Mouse (Mus musculus): ENCODE results near the gene Isl2.

GRCm38 (mm10) chr9:55541681-55542365 is 3.4 kb downstream of the Isl2 start:
- no peak for TF ChIP-seq SIN3A (IDR thresholded peaks at IDR 0.05; ENCODE audit: low read length)
- TF ChIP-seq CTCF (conservative IDR thresholded peaks at IDR 0.05 in 1 of 2, IDR thresholded peaks at IDR 0.05 in 1 of 2; ENCODE audit: low read depth in 2 of 2, low read length in 2 of 2), result no peak
- no peak for TF ChIP-seq POLR2A (IDR thresholded peaks at IDR 0.05; ENCODE audit: low read depth, low read length)
- no peak for TF ChIP-seq EP300 (IDR thresholded peaks at IDR 0.05; ENCODE audit: low read length)
- TF ChIP-seq NELFE (IDR thresholded peaks at IDR 0.05; ENCODE audit: low read depth, low read length), result no peak
- no peak for TF ChIP-seq E2F4 (IDR thresholded peaks at IDR 0.05; ENCODE audit: insufficient replicate concordance, low read depth, low read length)
- TF ChIP-seq JUN (IDR thresholded peaks at IDR 0.05; ENCODE audit: insufficient read depth, low read depth, low read length), result no peak
- no peak for TF ChIP-seq JUND (conservative IDR thresholded peaks at IDR 0.05; ENCODE audit: low read depth, low read length)

All from CH12.LX (cell line).